Mouse (Mus musculus) embryonic stem cell, embryonic (primary cell): ENCODE results near the gene Plce1.
"Not testable (repeated sequence)": the region's sequence is repeated elsewhere in the genome, so short reads cannot be mapped to it uniquely, and the experiment has no call there.

Source experiments
- CTCF ChIA-PET, 4 experiments: fragments of 300-600 bp in 2 of 4; fragments of 350-600 bp in 2 of 4; sonication (Branson Sonifier 250); formaldehyde crosslinking; loops; one replicate each; lab custom pipeline; 2022; ENCODE audit warnings: inconsistent platforms in 2 of 4; lab: Charles Lee
- POLR2A ChIA-PET, 4 experiments: fragments of 300-600 bp in 2 of 4; fragments of 350-600 bp in 2 of 4; sonication (Branson Sonifier 250); formaldehyde crosslinking; loops; one replicate each; lab custom pipeline; 2022; ENCODE audit warnings: antibody characterized with exemption in 4 of 4, inconsistent platforms in 1 of 4; lab: Charles Lee

Gene Plce1

GRCm38 (mm10) chr19:38601127-38601526 lies 120.2 kb downstream of the Plce1 start:
- POLR2A ChIA-PET = no interaction called here
- CTCF ChIA-PET = interaction anchor here in 2 of 4 experiments (0.6 to 0.7 kb wide), 2 partner anchors 9 to 42 kb away, joined by 3 to 4 read pairs; no protein-coding TSS in a partner anchor

- ChIA-PET CTCF (no interaction called here), POLR2A (interaction anchor here in 2 of 4 experiments (0.7 to 1.3 kb wide), 3 partner anchors 8 to 80 kb away, joined by 3 to 5 read pairs (median 3); no protein-coding TSS in a partner anchor)
Observed at GRCm38 (mm10) chr19:38602811-38603210, 121.9 kb downstream of the Plce1 start.

- CTCF ChIA-PET = no interaction called here
- POLR2A ChIA-PET = no interaction called here
Observed at GRCm38 (mm10) chr19:38607236-38607635, 126.3 kb downstream of the Plce1 start.

- CTCF ChIA-PET = no interaction called here
- POLR2A ChIA-PET = interaction anchor here in 1 of 4 experiments (1.1 kb wide), 1 partner anchor 12 kb away, joined by 3 read pairs; no protein-coding TSS in a partner anchor
Observed at GRCm38 (mm10) chr19:38608951-38609654, 128.2 kb downstream of the Plce1 start.

DNA sequence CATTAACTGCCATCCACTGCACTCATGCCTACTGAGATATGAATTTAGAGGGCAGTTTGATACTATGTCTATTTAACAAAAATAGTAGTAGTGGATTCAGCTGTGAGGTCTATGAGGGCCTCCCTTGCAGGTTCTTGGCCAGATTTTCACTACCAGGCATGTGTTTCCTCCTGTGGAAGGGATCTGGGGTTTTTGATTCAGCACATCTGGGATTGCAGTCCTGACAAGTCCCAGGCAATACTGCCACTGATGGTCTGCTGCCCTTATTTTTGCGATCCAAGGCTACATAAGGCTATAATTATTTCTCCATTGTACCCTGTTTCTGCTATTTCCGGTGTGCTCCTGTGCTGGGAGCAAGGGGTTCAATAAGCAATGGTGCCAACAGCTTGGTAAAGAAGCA lies 129.4 kb downstream of the Plce1 start:
- CTCF ChIA-PET = interaction anchor here in 1 of 4 experiments (0.6 kb wide), 1 partner anchor 9 kb away, joined by 4 read pairs; no protein-coding TSS in a partner anchor
- POLR2A ChIA-PET = interaction anchor here in 1 of 4 experiments (1.1 kb wide), 1 partner anchor 8 kb away, joined by 3 read pairs; no protein-coding TSS in a partner anchor

DNA sequence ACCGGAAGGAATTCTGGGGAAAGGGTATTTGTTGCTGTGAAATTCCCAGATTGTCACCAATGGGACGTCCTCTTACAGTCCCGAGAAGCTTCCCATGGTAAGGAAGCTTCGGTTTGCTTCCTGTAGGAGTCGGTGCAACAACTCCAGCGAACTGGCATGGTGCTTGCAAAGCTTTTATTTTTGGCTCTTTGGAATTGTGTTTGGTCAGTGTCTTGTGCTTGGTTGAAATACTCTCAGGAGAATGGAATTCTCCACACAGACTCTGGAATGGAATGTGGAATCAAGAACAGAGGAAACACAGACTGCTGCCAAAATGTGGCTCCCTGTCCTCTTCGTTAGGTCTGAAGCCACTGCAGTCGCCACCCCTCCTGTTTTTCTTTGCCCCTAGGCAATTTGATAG lies 129.9 kb downstream of the Plce1 start:
- POLR2A ChIA-PET = interaction anchor here in 1 of 4 experiments (1.1 kb wide), 1 partner anchor 9 kb away, joined by 3 read pairs; no protein-coding TSS in a partner anchor
- CTCF ChIA-PET = interaction anchor here in 1 of 4 experiments (0.6 kb wide), 1 partner anchor 9 kb away, joined by 4 read pairs; no protein-coding TSS in a partner anchor

GRCm38 (mm10) chr19:38614067-38614675 lies 133.3 kb downstream of the Plce1 start:
- ChIA-PET CTCF (interaction anchor here in 1 of 4 experiments (0.6 kb wide), 1 partner anchor 1766 kb away, joined by 3 read pairs; no protein-coding TSS in a partner anchor), POLR2A (no interaction called here)

GRCm38 (mm10) chr19:38615356-38615755 lies 134.4 kb downstream of the Plce1 start:
- ChIA-PET POLR2A (interaction anchor here in 2 of 4 experiments (0.5 to 1.3 kb wide), 6 partner anchors 9 to 1238 kb away, joined by 3 to 5 read pairs (median 3); no protein-coding TSS in a partner anchor), CTCF (interaction anchor here in 2 of 4 experiments (0.6 to 0.8 kb wide), 3 partner anchors 17 to 78 kb away, joined by 3 to 7 read pairs (median 3); no protein-coding TSS in a partner anchor)

GRCm38 (mm10) chr19:38620134-38620533 lies 139.2 kb downstream of the Plce1 start:
- CTCF ChIA-PET = interaction anchor here in 1 of 4 experiments (0.9 kb wide), 1 partner anchor 22 kb away, joined by 3 read pairs; no protein-coding TSS in a partner anchor

DNA sequence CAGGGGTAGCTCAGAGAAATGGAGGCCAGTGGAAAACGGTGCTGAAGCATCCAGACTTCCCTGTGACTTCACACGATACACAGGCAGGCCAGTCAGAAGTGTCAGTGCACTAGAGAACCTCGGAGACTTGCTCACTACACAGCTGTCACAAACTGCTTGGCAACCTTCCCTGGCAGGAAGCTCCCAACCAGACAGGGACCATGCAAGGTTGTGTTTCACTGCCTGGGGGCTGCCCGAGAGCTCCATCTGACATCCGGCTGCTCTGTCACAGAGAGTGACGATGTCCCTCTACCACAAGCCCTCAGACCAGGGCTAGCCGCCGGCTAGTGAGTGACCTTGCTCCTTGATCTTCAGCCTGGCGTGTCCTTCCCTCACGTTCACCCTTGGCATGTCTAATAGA lies 140.6 kb downstream of the Plce1 start:
- ChIA-PET CTCF (no interaction called here), POLR2A (interaction anchor here in 1 of 4 experiments (0.8 to 1.0 kb wide), 2 partner anchors 8 to 18 kb away, joined by 3 read pairs; no protein-coding TSS in a partner anchor)

More at GRCm38 (mm10) chr19:38620134-38620533, 139.2 kb downstream of the Plce1 start:
- POLR2A ChIA-PET = no interaction called here

GRCm38 (mm10) chr19:38626246-38627015 lies 145.5 kb downstream of the Plce1 start:
- ChIA-PET POLR2A (interaction anchor here in 1 of 4 experiments (0.5 to 1.6 kb wide), 6 partner anchors 9 to 254 kb away, joined by 3 to 8 read pairs (median 4); no protein-coding TSS in a partner anchor), CTCF (interaction anchor here in 1 of 4 experiments (1.0 kb wide), 1 partner anchor 16 kb away, joined by 4 read pairs; no protein-coding TSS in a partner anchor)

DNA sequence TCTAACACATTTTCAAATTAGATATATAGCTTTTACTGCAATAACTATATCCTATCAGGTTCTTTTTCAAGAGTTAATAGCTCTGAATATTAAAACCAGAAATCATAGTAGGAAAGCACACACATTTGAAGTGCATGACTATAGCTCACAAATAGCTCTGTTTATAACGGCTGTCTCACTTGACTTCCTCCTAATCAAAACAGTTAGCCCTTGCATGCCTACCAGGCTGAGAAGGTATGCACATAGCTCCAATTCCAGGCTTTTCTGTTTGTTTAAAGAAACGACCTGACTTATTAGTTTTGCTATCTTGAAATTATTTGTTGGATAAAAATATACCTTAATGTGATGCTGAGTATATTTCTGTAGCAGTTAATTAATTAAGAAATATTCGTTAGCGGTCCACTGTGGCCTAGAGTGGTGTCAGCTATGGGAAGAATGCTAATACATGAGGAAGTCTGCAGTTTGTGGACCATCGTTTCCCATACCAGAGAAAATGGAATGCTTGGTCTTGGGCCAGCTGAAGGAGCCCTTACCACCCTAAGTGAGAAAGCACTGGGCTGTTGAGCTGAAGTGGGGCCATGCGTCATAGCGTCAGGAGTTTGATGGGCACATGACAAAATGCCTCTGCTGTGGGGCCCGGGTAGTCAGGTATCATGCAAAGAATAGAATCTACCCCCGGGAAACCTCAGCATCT lies 146.3 kb downstream of the Plce1 start:
- POLR2A ChIA-PET = interaction anchor here in 1 of 4 experiments (0.5 to 1.6 kb wide), 4 partner anchors 10 to 253 kb away, joined by 3 to 8 read pairs (median 4); no protein-coding TSS in a partner anchor
- CTCF ChIA-PET = interaction anchor here in 1 of 4 experiments (1.0 kb wide), 1 partner anchor 15 kb away, joined by 4 read pairs; no protein-coding TSS in a partner anchor

GRCm38 (mm10) chr19:38632251-38632650 lies 151.3 kb downstream of the Plce1 start:
- ChIA-PET POLR2A (no interaction called here), CTCF (interaction anchor here in 1 of 4 experiments (1.1 kb wide), 1 partner anchor 17 kb away, joined by 3 read pairs; no protein-coding TSS in a partner anchor)

DNA sequence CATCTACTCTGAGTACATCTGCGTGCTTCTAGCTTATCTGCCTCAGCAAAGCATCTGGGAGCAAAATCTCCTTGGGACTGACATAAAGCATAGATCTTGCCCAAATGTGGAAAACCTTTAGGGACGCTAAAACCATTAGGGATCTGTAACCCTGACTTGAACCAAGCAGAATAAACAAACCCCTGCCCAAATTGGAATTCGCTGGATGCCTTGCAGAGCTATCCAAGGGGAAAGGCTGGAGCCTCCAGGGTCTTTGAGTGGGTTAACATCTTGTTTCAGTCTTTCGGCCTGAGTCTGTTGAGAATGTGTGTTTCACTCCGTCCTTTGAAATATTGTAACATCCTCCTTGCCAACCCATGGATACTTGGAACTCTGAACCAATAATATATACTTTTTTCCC lies 152.4 kb downstream of the Plce1 start:
- CTCF ChIA-PET = interaction anchor here in 1 of 4 experiments (1.1 kb wide), 1 partner anchor 18 kb away, joined by 3 read pairs; no protein-coding TSS in a partner anchor
- POLR2A ChIA-PET = no interaction called here

DNA sequence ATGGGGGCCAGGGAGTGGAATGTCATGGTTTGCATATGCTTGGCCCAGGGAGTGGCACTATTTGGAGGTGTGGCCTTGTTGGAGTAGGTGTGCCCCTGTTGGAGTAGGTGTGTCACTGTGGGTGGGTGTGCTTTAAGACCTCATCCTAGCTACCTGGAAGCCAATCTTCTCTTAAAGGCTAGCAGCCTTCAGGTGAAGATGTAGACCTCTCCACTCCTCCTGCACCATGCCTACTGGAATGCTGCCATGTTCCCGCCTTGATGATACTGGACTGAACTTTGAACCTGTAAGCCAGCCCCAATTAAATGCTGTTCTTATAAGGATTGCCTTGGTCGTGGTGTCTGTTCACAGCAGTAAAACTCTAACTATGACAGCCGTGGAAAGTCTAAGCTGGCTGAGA lies 158.1 kb downstream of the Plce1 start:
- ChIA-PET POLR2A (interaction anchor here in 1 of 4 experiments (1.3 kb wide), 1 partner anchor 64 kb away, joined by 4 read pairs; no protein-coding TSS in a partner anchor), CTCF (interaction anchor here in 1 of 4 experiments (0.6 kb wide), 1 partner anchor 194 kb away, joined by 4 read pairs; no protein-coding TSS in a partner anchor)

- CTCF ChIA-PET = interaction anchor here in 2 of 4 experiments (0.6 kb wide), 2 partner anchors 50 to 217 kb away, joined by 7 to 12 read pairs; no protein-coding TSS in a partner anchor
- POLR2A ChIA-PET = interaction anchor here in 1 of 4 experiments (0.9 to 1.3 kb wide), 2 partner anchors 9 to 65 kb away, joined by 4 read pairs; no protein-coding TSS in a partner anchor
Observed at GRCm38 (mm10) chr19:38639805-38640204, 158.9 kb downstream of the Plce1 start.

GRCm38 (mm10) chr19:38642515-38642914 lies 161.6 kb downstream of the Plce1 start:
- POLR2A ChIA-PET = not testable (repeated sequence)

More at GRCm38 (mm10) chr19:38642515-38642914, 161.6 kb downstream of the Plce1 start:
- CTCF ChIA-PET = interaction anchor here (0.6 to 1.5 kb wide), 18 partner anchors 8 to 389 kb away, joined by 3 to 10 read pairs (median 4); no protein-coding TSS in a partner anchor
